Mouse (Mus musculus) hindbrain, postnatal 0 days (tissue): ENCODE measurements around the gene Plxnc1. TPM values are rescaled to one million over a fixed set of nuclear protein-coding genes. Genes with fewer than 3 reads are reported as not detected.

Experiments
- ATAC-seq: fragments of 200-750 bp; cut with Nextera tagmentation; 2 replicates; pipeline ENCODE4 v1.8.0; 2017; ENCODE audit warnings: mild to moderate bottlenecking, moderate TSS enrichment, moderate library complexity
- DNase-seq: peaks from one replicate; pipeline ENCODE4 v3.0.0-alpha.2; 2015; ENCODE audit warnings: low spot score
- H3K27ac ChIP-seq: fragments of 300-500 bp; sonication (generic); 2 replicates; pipeline ENCODE4 v1.5.1; 2014; ENCODE audit warnings: mild to moderate bottlenecking
- H3K27me3 ChIP-seq: fragments of 300-500 bp; sonication (generic); 2 replicates; pipeline ENCODE4 v1.6.1; 2014; ENCODE audit warnings: low read length, mixed read lengths; ENCODE audit not compliant: insufficient read depth
- H3K36me3 ChIP-seq: fragments of 300-500 bp; sonication (generic); 2 replicates; pipeline ENCODE4 v1.6.1; 2014; ENCODE audit warnings: low read length, mixed read lengths; ENCODE audit not compliant: insufficient read depth
- H3K4me1 ChIP-seq: fragments of 300-500 bp; sonication (generic); 2 replicates; pipeline ENCODE4 v1.6.1; 2014; ENCODE audit warnings: antibody characterized with exemption, low read length, mixed read lengths; ENCODE audit not compliant: insufficient read depth
- H3K4me2 ChIP-seq: fragments of 300-500 bp; sonication (generic); 2 replicates; pipeline ENCODE4 v1.6.1; 2014; ENCODE audit warnings: low read depth, mild to moderate bottlenecking, low read length, moderate library complexity, mixed read lengths
- H3K4me3 ChIP-seq: fragments of 300-500 bp; sonication (generic); 2 replicates; pipeline ENCODE4 v1.5.1; 2014; ENCODE audit warnings: low read length
- H3K9ac ChIP-seq: fragments of 300-500 bp; sonication (generic); replicated peaks from 2 replicates; pipeline ENCODE4 v1.6.1; 2014; ENCODE audit warnings: mild to moderate bottlenecking, low read length, moderate library complexity, mixed read lengths
- H3K9me3 ChIP-seq: fragments of 300-500 bp; sonication (generic); 2 replicates; pipeline ENCODE4 v1.6.1; 2016; ENCODE audit warnings: low read length, mixed read lengths
- CTCF ChIP-seq: IDR thresholded peaks from 2 replicates; pipeline ENCODE4 v1.5.1; 2016; ENCODE audit warnings: antibody characterized with exemption, control low read depth, low read depth
- WGBS: fragments of 180-500 bp; shearing (Covaris S2); extraction: QIAGEN DNeasy Blood & Tissue Kit; methylation state at CpG from one replicate; pipeline ENCODE4 v1.1.7; 2014; 5-methylcytosine and 5-hydroxymethylcytosine counted together
- polyA plus RNA-seq: library from polyadenylated mRNA; unstranded; fragments of >200 nt; fragmentation: Nextera tagmentation; extraction: Ambion mirVana; gene quantifications from 2 replicates; pipeline ENCODE4 v1.2.1, GENCODE M21; 2015
- total RNA-seq: library from RNA; depleted of rRNA; stranded (reverse); fragments of >200 nt; gene quantifications from 2 replicates; pipeline ENCODE4 v1.2.3, GENCODE M21; 2014

Plxnc1 gene
- total and polyA plus RNA-seq, 2 experiments from 2014 or later, result 9.9 to 54.5 TPM

GRCm38 (mm10) chr10:94924450-94924849 is 20.2 kb downstream of the Plxnc1 start:
- Histone ChIP-seq H3K4me2 (no peak overlapping the region), H3K9me3 (no peaks in the 10 kb centered on the region), H3K4me3 (no peak overlapping the region), H3K9ac (no peak overlapping the region), H3K4me1 (0 out of 2 replicates have a peak, but pooled peaks cover 3% of the 10 kb centered on the region), H3K27ac (no peak overlapping the region), H3K36me3 (peaks cover 11% of the 10 kb centered on the region; the same call in 1 of the 2 replicates), H3K27me3 (no peaks in the 10 kb centered on the region)
- DNase-seq (no peak), ATAC-seq (no peak)
- TF ChIP-seq CTCF, result no peak
- 87% methylated on average over 4 of the region's 4 CpGs for WGBS

GRCm38 (mm10) chr10:94923337-94923762 is 21.3 kb downstream of the Plxnc1 start:
- Histone ChIP-seq H3K27ac (no peak overlapping the region), H3K4me3 (no peak overlapping the region), H3K9ac (no peak overlapping the region), H3K27me3 (no peaks in the 10 kb centered on the region), H3K4me1 (0 out of 2 replicates have a peak, but pooled peaks cover 3% of the 10 kb centered on the region), H3K36me3 (peaks cover 11% of the 10 kb centered on the region; the same call in 1 of the 2 replicates), H3K4me2 (no peak overlapping the region), H3K9me3 (no peaks in the 10 kb centered on the region)
- no peak for DNase-seq
- no peak for TF ChIP-seq CTCF
- WGBS, result 74% methylated on average over 7 of the region's 7 CpGs
- no peak for ATAC-seq

- H3K27ac ChIP-seq, result no peak overlapping the region
- ATAC-seq, result no peak
- H3K9me3 ChIP-seq, result no peaks in the 10 kb centered on the region
- no peak overlapping the region for H3K4me3 ChIP-seq
- WGBS, result 71% methylated on average over 12 of the region's 12 CpGs
- no peak for DNase-seq
- H3K27me3 ChIP-seq, result no peaks in the 10 kb centered on the region
- no peak overlapping the region for H3K9ac ChIP-seq
- peaks cover 11% of the 10 kb centered on the region; the same call in 1 of the 2 replicates for H3K36me3 ChIP-seq
- no peak for TF ChIP-seq CTCF
- no peak overlapping the region for H3K4me2 ChIP-seq
- 0 out of 2 replicates have a peak, but pooled peaks cover 3% of the 10 kb centered on the region for H3K4me1 ChIP-seq
Measured at GRCm38 (mm10) chr10:94922848-94923247, 21.8 kb downstream of the Plxnc1 start.

DNA sequence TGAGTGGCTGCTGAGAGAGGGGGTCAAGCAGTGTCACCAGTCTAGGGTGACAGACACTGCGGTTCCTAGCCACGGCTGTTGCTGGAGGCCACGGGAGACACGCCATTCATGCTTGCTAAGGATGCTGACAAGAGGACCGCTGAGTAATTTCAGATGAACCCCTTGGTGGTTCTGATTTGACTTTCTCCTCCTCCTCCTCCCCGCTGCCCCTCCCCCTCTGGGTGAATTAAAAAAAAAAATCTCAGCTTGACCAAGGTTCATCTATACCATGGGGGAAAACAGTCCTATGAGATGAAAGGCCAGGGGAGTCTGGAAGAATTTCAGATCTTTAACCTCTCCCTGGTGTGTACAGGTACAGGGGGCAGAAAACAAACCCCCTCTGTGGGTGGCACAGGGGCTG is 22.9 kb downstream of the Plxnc1 start:
- 78% methylated on average over 6 of the region's 6 CpGs for WGBS
- 0 out of 2 replicates have a peak, but pooled peaks cover 3% of the 10 kb centered on the region for H3K4me1 ChIP-seq

GRCm38 (mm10) chr10:94920526-94920925 is 24.1 kb downstream of the Plxnc1 start:
- no peaks in the 10 kb centered on the region for H3K9me3 ChIP-seq
- WGBS, result 75% methylated on average over 8 of the region's 8 CpGs
- 0 out of 2 replicates have a peak, but pooled peaks cover 3% of the 10 kb centered on the region for H3K4me1 ChIP-seq
- no peak overlapping the region for H3K27ac ChIP-seq
- TF ChIP-seq CTCF, result no peak
- H3K27me3 ChIP-seq, result no peaks in the 10 kb centered on the region
- H3K4me2 ChIP-seq, result no peak overlapping the region
- no peak overlapping the region for H3K4me3 ChIP-seq
- H3K36me3 ChIP-seq, result peaks cover 11% of the 10 kb centered on the region; the same call in 1 of the 2 replicates
- ATAC-seq, result no peak
- DNase-seq, result no peak
- no peak overlapping the region for H3K9ac ChIP-seq

More for the DNA sequence above, 22.9 kb downstream of the Plxnc1 start:
- Histone ChIP-seq H3K4me2 (no peak overlapping the region), H3K27ac (no peak overlapping the region), H3K36me3 (peaks cover 11% of the 10 kb centered on the region; the same call in 1 of the 2 replicates), H3K27me3 (no peaks in the 10 kb centered on the region), H3K4me3 (no peak overlapping the region), H3K9ac (no peak overlapping the region), H3K9me3 (no peaks in the 10 kb centered on the region)
- DNase-seq, result no peak
- no peak for ATAC-seq
- no peak for TF ChIP-seq CTCF

DNA sequence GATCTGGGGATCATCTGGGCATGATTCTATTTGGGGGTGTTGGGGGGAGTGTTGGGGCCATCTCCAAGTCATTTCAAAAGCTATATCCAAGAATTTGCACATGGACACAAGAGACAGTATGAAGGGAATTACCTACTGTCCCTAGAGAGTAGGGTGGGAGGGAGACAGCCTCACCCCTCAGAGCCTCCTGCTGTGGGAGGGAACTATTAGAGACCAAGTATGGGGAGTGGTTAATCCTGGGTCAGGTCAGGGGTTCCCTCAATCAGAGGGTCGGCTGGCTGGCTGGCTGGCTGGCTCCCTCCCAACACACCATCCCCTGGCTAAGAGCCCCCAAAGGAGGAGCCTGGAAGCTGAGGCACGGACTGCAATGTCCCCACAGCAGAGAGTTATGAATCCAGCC is 24.7 kb downstream of the Plxnc1 start:
- Histone ChIP-seq H3K9ac (no peak overlapping the region), H3K4me2 (no peak overlapping the region), H3K4me1 (0 out of 2 replicates have a peak, but pooled peaks cover 3% of the 10 kb centered on the region), H3K4me3 (no peak overlapping the region), H3K27ac (no peak overlapping the region), H3K36me3 (peaks cover 11% of the 10 kb centered on the region; the same call in 1 of the 2 replicates), H3K9me3 (no peaks in the 10 kb centered on the region), H3K27me3 (no peaks in the 10 kb centered on the region)
- no peak for TF ChIP-seq CTCF
- WGBS, result 49% methylated on average over 2 of the region's 2 CpGs
- DNase-seq (no peak), ATAC-seq (no peak)

DNA sequence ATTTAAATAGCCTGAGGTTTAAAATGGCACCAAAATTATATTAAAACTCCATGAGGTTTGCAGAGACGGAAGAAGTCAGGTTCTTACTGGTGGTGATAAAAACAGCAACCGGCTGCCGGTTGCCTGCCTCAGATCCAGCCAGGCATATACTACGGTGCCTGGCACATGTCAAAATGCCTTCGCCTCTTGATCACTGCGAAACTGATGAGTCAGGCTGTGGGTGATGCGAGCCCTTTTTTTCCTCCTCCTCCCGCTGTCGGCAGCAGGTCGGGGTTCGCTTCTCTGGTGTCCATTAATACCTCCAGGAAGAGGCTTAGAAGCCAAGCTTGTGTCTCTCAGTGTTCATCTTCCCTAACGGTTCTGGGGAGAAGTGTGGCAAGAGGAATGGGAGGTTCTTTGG is 25.1 kb downstream of the Plxnc1 start:
- Histone ChIP-seq H3K9ac (no peak overlapping the region), H3K27me3 (no peaks in the 10 kb centered on the region), H3K4me1 (0 out of 2 replicates have a peak, but pooled peaks cover 3% of the 10 kb centered on the region), H3K4me2 (no peak overlapping the region), H3K4me3 (no peak overlapping the region), H3K27ac (no peak overlapping the region), H3K36me3 (peaks cover 11% of the 10 kb centered on the region; the same call in 1 of the 2 replicates), H3K9me3 (no peaks in the 10 kb centered on the region)
- 59% methylated on average over 12 of the region's 12 CpGs for WGBS
- DNase-seq (no peak), ATAC-seq (no peak)
- TF ChIP-seq CTCF, result no peak
